Mouse (Mus musculus) MEL (cell line): ENCODE data around the gene Nrxn3. TPM values are rescaled to one million over a fixed set of nuclear protein-coding genes. Genes with fewer than 3 reads are reported as not detected.

Experiments
- DNase-seq: peaks from one replicate; pipeline ENCODE4 v3.0.0; 2011; ENCODE audit warnings: low read depth, low spot score
- H3K27ac ChIP-seq: 2 replicates; pipeline ENCODE4 v1.5.1; 2012; ENCODE audit warnings: low read depth, mild to moderate bottlenecking, control low read depth, low read length, moderate library complexity; ENCODE audit not compliant: control insufficient read depth
- H3K27me3 ChIP-seq, 2 experiments: fragments of 150-350 bp in 1 of 2; sonication (generic) in 1 of 2; 2 replicates each; pipeline ENCODE4 v1.6.1; 2012; ENCODE audit warnings: low read length in 2 of 2, mild to moderate bottlenecking in 2 of 2, improper control_type of control experiment in 1 of 2, moderate library complexity in 1 of 2; ENCODE audit not compliant: insufficient read depth in 2 of 2, control insufficient read depth in 1 of 2
- H3K36me3 ChIP-seq, 2 experiments: 2 replicates each; pipeline ENCODE4 v1.6.1; 2012 to 2014; ENCODE audit warnings: low read length in 2 of 2, improper control_type of control experiment in 1 of 2, inconsistent platforms in 1 of 2, mild to moderate bottlenecking in 1 of 2; ENCODE audit not compliant: insufficient read depth in 2 of 2, control insufficient read depth in 1 of 2
- H3K4me1 ChIP-seq, 2 experiments: fragments of 150-350 bp in 1 of 2; sonication (generic) in 1 of 2; 2 replicates each; pipeline ENCODE4 v1.6.1; 2012; ENCODE audit warnings: low read length in 2 of 2, improper control_type of control experiment in 1 of 2, mild to moderate bottlenecking in 1 of 2; ENCODE audit not compliant: insufficient read depth in 2 of 2, control insufficient read depth in 1 of 2
- H3K4me3 ChIP-seq, 2 experiments: fragments of 150-350 bp in 1 of 2; sonication (generic) in 1 of 2; 2 replicates each; pipeline ENCODE4 v1.5.1; 2012; ENCODE audit warnings: low read depth in 2 of 2, low read length in 2 of 2, mild to moderate bottlenecking in 2 of 2, moderate library complexity in 2 of 2, control low read depth in 1 of 2, improper control_type of control experiment in 1 of 2; ENCODE audit not compliant: control insufficient read depth in 1 of 2, insufficient read depth in 1 of 2
- H3K79me2 ChIP-seq: 2 replicates; pipeline ENCODE4 v1.6.1; 2012; ENCODE audit warnings: mild to moderate bottlenecking, low read length, moderate library complexity; ENCODE audit not compliant: control insufficient read depth, poor library complexity, insufficient read depth
- H3K9ac ChIP-seq: 2 replicates; pipeline ENCODE4 v1.6.1; 2012; ENCODE audit warnings: low read depth, mild to moderate bottlenecking, control low read depth, low read length, moderate library complexity; ENCODE audit not compliant: control insufficient read depth, poor library complexity, severe bottlenecking
- H3K9me3 ChIP-seq: fragments of 150-350 bp; sonication (generic); replicated peaks from 2 replicates; pipeline ENCODE4 v1.6.1; 2012; ENCODE audit warnings: mild to moderate bottlenecking, low read length, improper control_type of control experiment, moderate library complexity; ENCODE audit not compliant: insufficient read depth
- ELF1 ChIP-seq: IDR thresholded peaks from 2 replicates; pipeline ENCODE4 v1.6.1; 2014; ENCODE audit warnings: low read depth, mild to moderate bottlenecking, inconsistent platforms, low read length, improper control_type of control experiment, moderate library complexity
- EP300 ChIP-seq, 2 experiments: IDR thresholded peaks; 2 replicates each; pipeline ENCODE4 v1.6.1; 2011; ENCODE audit warnings: improper control_type of control experiment in 2 of 2, low read length in 2 of 2, low read depth in 1 of 2, mild to moderate bottlenecking in 1 of 2
- GATA1 ChIP-seq: IDR thresholded peaks from 2 replicates; pipeline ENCODE4 v1.6.1; 2011; ENCODE audit warnings: low read depth, low read length, improper control_type of control experiment
- KAT2A ChIP-seq: conservative IDR thresholded peaks from 2 replicates; pipeline ENCODE4 v1.6.1; 2012; ENCODE audit warnings: low read depth, low read length, improper control_type of control experiment, inconsistent platforms
- MAFK ChIP-seq: IDR thresholded peaks from 2 replicates; pipeline ENCODE4 v1.6.1; 2011; ENCODE audit warnings: low read depth, mild to moderate bottlenecking, low read length, improper control_type of control experiment, borderline replicate concordance
- MAZ ChIP-seq: IDR thresholded peaks from 2 replicates; pipeline ENCODE4 v1.6.1; 2012; ENCODE audit warnings: low read depth, mild to moderate bottlenecking, inconsistent platforms, low read length, improper control_type of control experiment
- MXI1 ChIP-seq: IDR thresholded peaks from 2 replicates; pipeline ENCODE4 v1.6.1; 2011; ENCODE audit warnings: mild to moderate bottlenecking, low read depth, low read length, improper control_type of control experiment
- MYC ChIP-seq: IDR thresholded peaks from 2 replicates; pipeline ENCODE4 v1.6.1; 2011; ENCODE audit warnings: low read depth, mild to moderate bottlenecking, low read length, improper control_type of control experiment, moderate library complexity
- NELFE ChIP-seq: IDR thresholded peaks from 2 replicates; pipeline ENCODE4 v1.6.1; 2011; ENCODE audit warnings: low read depth, low read length, improper control_type of control experiment
- NRF1 ChIP-seq: IDR thresholded peaks from 2 replicates; pipeline ENCODE4 v1.6.1; 2014; ENCODE audit warnings: low read depth, mild to moderate bottlenecking, inconsistent platforms, low read length, improper control_type of control experiment, moderate library complexity; ENCODE audit not compliant: poor library complexity, insufficient read depth, severe bottlenecking
- POLR2A ChIP-seq, 2 experiments: IDR thresholded peaks; 2 replicates each; pipeline ENCODE4 v1.6.1; 2011 to 2012; ENCODE audit warnings: low read length in 2 of 2, mild to moderate bottlenecking in 2 of 2, control low read depth in 1 of 2, improper control_type of control experiment in 1 of 2, low read depth in 1 of 2, moderate library complexity in 1 of 2; ENCODE audit not compliant: control insufficient read depth in 1 of 2, insufficient read depth in 1 of 2, poor library complexity in 1 of 2
- POLR2AphosphoS2 ChIP-seq: IDR thresholded peaks from 2 replicates; pipeline ENCODE4 v1.6.1; 2011; ENCODE audit warnings: low read length, improper control_type of control experiment
- RAD21 ChIP-seq: IDR thresholded peaks from 2 replicates; pipeline ENCODE4 v1.6.1; 2011; ENCODE audit warnings: mild to moderate bottlenecking, low read depth, low read length, improper control_type of control experiment
- RCOR1 ChIP-seq: IDR thresholded peaks from 2 replicates; pipeline ENCODE4 v1.6.1; 2012; ENCODE audit warnings: low read depth, mild to moderate bottlenecking, inconsistent platforms, low read length, improper control_type of control experiment
- SIN3A ChIP-seq: IDR thresholded peaks from 2 replicates; pipeline ENCODE4 v1.6.1; 2012; ENCODE audit warnings: low read length, improper control_type of control experiment, inconsistent platforms
- TCF12 ChIP-seq: IDR thresholded peaks from 2 replicates; pipeline ENCODE4 v1.6.1; 2014; ENCODE audit warnings: low read depth, mild to moderate bottlenecking, inconsistent platforms, low read length, improper control_type of control experiment, moderate library complexity
- ZKSCAN1 ChIP-seq: IDR thresholded peaks from 2 replicates; pipeline ENCODE4 v1.6.1; 2012; ENCODE audit warnings: low read depth, mild to moderate bottlenecking, inconsistent platforms, low read length, improper control_type of control experiment, moderate library complexity
- ZMIZ1 ChIP-seq: IDR thresholded peaks from 2 replicates; pipeline ENCODE4 v1.6.1; 2012; ENCODE audit warnings: low read depth, mild to moderate bottlenecking, inconsistent platforms, low read length, improper control_type of control experiment, moderate library complexity
- polyA plus RNA-seq, 2 experiments: library from polyadenylated mRNA; stranded (reverse) in 1 of 2; unstranded in 1 of 2; fragments of >175 nt in 1 of 2; fragments of >200 nt in 1 of 2; gene quantifications; 2 replicates each; pipeline versions ENCODE4 v1.2.1 to v1.2.4; 2012; ENCODE audit warnings: low replicate concordance in 2 of 2, low read depth in 1 of 2; ENCODE audit not compliant: insufficient read length in 2 of 2, insufficient read depth in 1 of 2, missing spikeins in 1 of 2
- total RNA-seq: library from RNA; depleted of rRNA; stranded (reverse); fragments of 300-350 nt; gene quantifications from 2 replicates; pipeline ENCODE4 v1.2.3, GENCODE M21; 2012

The Nrxn3 gene
- total and polyA plus RNA-seq, 3 experiments: not detected

GRCm38 (mm10) chr12:88900014-88900727 lies 177.5 kb downstream of the Nrxn3 start:
- no peak for DNase-seq
- Histone ChIP-seq H3K9ac (no peak overlapping the region), H3K27me3 (no peaks in the 10 kb centered on the region), H3K79me2 (no peaks in the 10 kb centered on the region), H3K9me3 (no peaks in the 10 kb centered on the region), H3K4me1 (no peaks in the 10 kb centered on the region), H3K4me3 (no peak overlapping the region), H3K27ac (no peak overlapping the region), H3K36me3 (no peaks in the 10 kb centered on the region)
- TF ChIP-seq POLR2A (IDR thresholded peaks at IDR 0.05; ENCODE audit: control insufficient read depth in 1 of 2, insufficient read depth in 1 of 2, low read depth in 1 of 2, low read length in 2 of 2, poor library complexity in 1 of 2) (no peak), MYC (no peak), TCF12 (no peak), POLR2AphosphoS2 (no peak), RCOR1 (no peak), ZKSCAN1 (no peak)

- no peaks in the 10 kb centered on the region for H3K4me1 ChIP-seq
- no peaks in the 10 kb centered on the region for H3K79me2 ChIP-seq
- no peaks in the 10 kb centered on the region for H3K27me3 ChIP-seq
- no peak for TF ChIP-seq KAT2A
- TF ChIP-seq ELF1: no peak
- no peak for TF ChIP-seq ZMIZ1
- no peak for TF ChIP-seq SIN3A
- TF ChIP-seq RAD21: no peak
- TF ChIP-seq POLR2AphosphoS2: no peak
- TF ChIP-seq MAFK: no peak
- no peak for TF ChIP-seq RCOR1
- no peak for TF ChIP-seq EP300 (IDR thresholded peaks at IDR 0.05; ENCODE audit: low read depth in 1 of 2, low read length in 2 of 2)
- TF ChIP-seq MAZ: no peak
- no peak for TF ChIP-seq NRF1
- TF ChIP-seq NELFE: no peak
- no peak for TF ChIP-seq ZKSCAN1
- TF ChIP-seq MXI1: no peak
- TF ChIP-seq GATA1: no peak
- no peak for DNase-seq
- no peak overlapping the region for H3K9ac ChIP-seq
- no peaks in the 10 kb centered on the region for H3K9me3 ChIP-seq
- no peak overlapping the region for H3K27ac ChIP-seq
- H3K36me3 ChIP-seq: no peaks in the 10 kb centered on the region
- no peak overlapping the region for H3K4me3 ChIP-seq
Measured at GRCm38 (mm10) chr12:88900728-88901080, 178.0 kb downstream of the Nrxn3 start.
